Mouse (Mus musculus): Measurements from ENCODE around the gene Scgb2b17. TPM values are rescaled to one million over a fixed set of nuclear protein-coding genes. Genes with fewer than 3 reads are reported as not detected.
"Not testable (repeated sequence)": the region's sequence is repeated elsewhere in the genome, so short reads cannot be mapped to it uniquely, and the experiment has no call there.

The Scgb2b17 gene
- not detected in 2 replicates for polyA plus RNA-seq (2015; fragmentation: Nextera tagmentation; extraction: Ambion mirVana)

- H3K9ac ChIP-seq (replicated peaks); H3K4me1 ChIP-seq (replicated peaks); ATAC-seq; H3K4me2 ChIP-seq (replicated peaks); H3K36me3 ChIP-seq; H3K4me3 ChIP-seq (replicated peaks); H3K9me3 ChIP-seq; H3K27ac ChIP-seq; H3K27me3 ChIP-seq: not testable (repeated sequence)
These were observed at the start of gene Scgb2b17 for GRCm38 (mm10) chr7:33056461-33056860. TSS of gene Scgb2b17 (minus strand) at chr7:33056561.

- not testable (repeated sequence) for H3K9me3 ChIP-seq; H3K36me3 ChIP-seq; H3K9ac ChIP-seq (replicated peaks); H3K4me1 ChIP-seq (replicated peaks); H3K27me3 ChIP-seq; H3K4me3 ChIP-seq (replicated peaks); H3K27ac ChIP-seq; ATAC-seq; H3K4me2 ChIP-seq (replicated peaks)
These were observed 6.8 kb upstream of the Scgb2b17 start, which contains the start of gene Scgb1b17 for GRCm38 (mm10) chr7:33063149-33063548. TSS of gene Scgb1b17 (plus strand) at chr7:33063449.

Other genes with a start within 250 kb of the Scgb2b17 start
- not detected in 2 replicates for gene Scgb2b15, start 226.9 kb downstream of the Scgb2b17 start, polyA plus RNA-seq (2015; fragmentation: Nextera tagmentation; extraction: Ambion mirVana)
- gene Scgb1b15, start 220.0 kb downstream of the Scgb2b17 start, polyA plus RNA-seq (2015; fragmentation: Nextera tagmentation; extraction: Ambion mirVana) = not detected in 2 replicates
- not detected in 2 replicates for gene Scgb1b17, start 6.9 kb upstream of the Scgb2b17 start, polyA plus RNA-seq (2015; fragmentation: Nextera tagmentation; extraction: Ambion mirVana)
- gene Scgb2b18, start 117.3 kb upstream of the Scgb2b17 start, polyA plus RNA-seq (2015; fragmentation: Nextera tagmentation; extraction: Ambion mirVana) = not detected in 2 replicates
- gene Scgb1b18, start 129.0 kb upstream of the Scgb2b17 start, polyA plus RNA-seq (2015; fragmentation: Nextera tagmentation; extraction: Ambion mirVana) = not detected in 2 replicates
- not detected in 2 replicates for gene Scgb2b19, start 223.8 kb upstream of the Scgb2b17 start, polyA plus RNA-seq (2015; fragmentation: Nextera tagmentation; extraction: Ambion mirVana)
- gene Scgb1b19, start 230.7 kb upstream of the Scgb2b17 start, polyA plus RNA-seq (2015; fragmentation: Nextera tagmentation; extraction: Ambion mirVana) = not detected in 2 replicates

All from midbrain, embryonic 13.5 days (tissue).